Mouse (Mus musculus) testis, adult 2 months (tissue): Measurements from ENCODE around the gene Cfap74.

Experiments
- CTCF ChIP-seq: fragments of 200-500 bp; IDR thresholded peaks from 2 replicates; pipeline ENCODE4 v1.5.1; 2012; ENCODE audit warnings: low read depth, mild to moderate bottlenecking, inconsistent platforms, low read length, moderate library complexity; ENCODE audit not compliant: control insufficient read depth, insufficient read depth, insufficient replicate concordance
- POLR2A ChIP-seq: fragments of 200-500 bp; IDR thresholded peaks from 2 replicates; pipeline ENCODE4 v1.6.1; 2012; ENCODE audit warnings: low read depth, mild to moderate bottlenecking, inconsistent platforms, low read length, moderate library complexity; ENCODE audit not compliant: control insufficient read depth

- TF ChIP-seq CTCF (no peak), POLR2A (no peak)
Measured at GRCm38 (mm10) chr4:155510981-155511380, 102.0 kb downstream of the Cfap74 start.
